Mouse (Mus musculus) hindbrain, embryonic 11.5 days (tissue): ENCODE results near the gene Rcsd1. TPM values are rescaled to one million over a fixed set of nuclear protein-coding genes. Genes with fewer than 3 reads are reported as not detected.

Experiments
- ATAC-seq: fragments of 200-750 bp; cut with Nextera tagmentation; 2 replicates; pipeline ENCODE4 v1.8.0; 2017; ENCODE audit warnings: mild to moderate bottlenecking, moderate TSS enrichment, moderate library complexity; ENCODE audit not compliant: low FRiP score
- DNase-seq: peaks from one replicate; pipeline ENCODE4 v3.0.0-alpha.2; 2015; ENCODE audit warnings: low spot score
- H3K27ac ChIP-seq: fragments of 300-500 bp; sonication (generic); 2 replicates; pipeline ENCODE4 v1.5.1; 2014; ENCODE audit warnings: mild to moderate bottlenecking, low read depth, low read length
- H3K27me3 ChIP-seq: fragments of 300-500 bp; sonication (generic); 2 replicates; pipeline ENCODE4 v1.6.1; 2014; ENCODE audit warnings: mild to moderate bottlenecking, low read length, moderate library complexity, mixed read lengths; ENCODE audit not compliant: control insufficient read depth, insufficient read depth
- H3K36me3 ChIP-seq: fragments of 300-500 bp; sonication (generic); 2 replicates; pipeline ENCODE4 v1.6.1; 2014; ENCODE audit warnings: mild to moderate bottlenecking, low read length, moderate library complexity, mixed read lengths; ENCODE audit not compliant: control insufficient read depth, insufficient read depth
- H3K4me1 ChIP-seq: fragments of 300-500 bp; sonication (generic); replicated peaks from 2 replicates; pipeline ENCODE4 v1.6.1; 2014; ENCODE audit warnings: low read length, mixed read lengths; ENCODE audit not compliant: control insufficient read depth, insufficient read depth
- H3K4me2 ChIP-seq: fragments of 300-500 bp; sonication (generic); replicated peaks from 2 replicates; pipeline ENCODE4 v1.6.1; 2014; ENCODE audit warnings: mild to moderate bottlenecking, low read depth, low read length
- H3K4me3 ChIP-seq: fragments of 300-500 bp; sonication (generic); 2 replicates; pipeline ENCODE4 v1.5.1; 2014; ENCODE audit warnings: low read depth, low read length
- H3K9ac ChIP-seq: fragments of 300-500 bp; sonication (generic); 2 replicates; pipeline ENCODE4 v1.6.1; 2014; ENCODE audit warnings: low read depth, low read length
- H3K9me3 ChIP-seq: fragments of 300-500 bp; sonication (generic); 2 replicates; pipeline ENCODE4 v1.6.1; 2016; ENCODE audit warnings: low read length; ENCODE audit not compliant: control insufficient read depth
- WGBS: fragments of 180-500 bp; shearing (Covaris S2); extraction: QIAGEN DNeasy Blood & Tissue Kit; methylation state at CpG from one replicate; pipeline ENCODE4 v1.1.7; 2014; 5-methylcytosine and 5-hydroxymethylcytosine counted together
- polyA plus RNA-seq: library from polyadenylated mRNA; unstranded; fragments of >200 nt; fragmentation: Nextera tagmentation; extraction: Ambion mirVana; gene quantifications from 2 replicates; pipeline ENCODE4 v1.2.1, GENCODE M21; 2014

Rcsd1 gene
- polyA plus RNA-seq, 1 experiment from 2014 or later: 8.5 TPM

DNA sequence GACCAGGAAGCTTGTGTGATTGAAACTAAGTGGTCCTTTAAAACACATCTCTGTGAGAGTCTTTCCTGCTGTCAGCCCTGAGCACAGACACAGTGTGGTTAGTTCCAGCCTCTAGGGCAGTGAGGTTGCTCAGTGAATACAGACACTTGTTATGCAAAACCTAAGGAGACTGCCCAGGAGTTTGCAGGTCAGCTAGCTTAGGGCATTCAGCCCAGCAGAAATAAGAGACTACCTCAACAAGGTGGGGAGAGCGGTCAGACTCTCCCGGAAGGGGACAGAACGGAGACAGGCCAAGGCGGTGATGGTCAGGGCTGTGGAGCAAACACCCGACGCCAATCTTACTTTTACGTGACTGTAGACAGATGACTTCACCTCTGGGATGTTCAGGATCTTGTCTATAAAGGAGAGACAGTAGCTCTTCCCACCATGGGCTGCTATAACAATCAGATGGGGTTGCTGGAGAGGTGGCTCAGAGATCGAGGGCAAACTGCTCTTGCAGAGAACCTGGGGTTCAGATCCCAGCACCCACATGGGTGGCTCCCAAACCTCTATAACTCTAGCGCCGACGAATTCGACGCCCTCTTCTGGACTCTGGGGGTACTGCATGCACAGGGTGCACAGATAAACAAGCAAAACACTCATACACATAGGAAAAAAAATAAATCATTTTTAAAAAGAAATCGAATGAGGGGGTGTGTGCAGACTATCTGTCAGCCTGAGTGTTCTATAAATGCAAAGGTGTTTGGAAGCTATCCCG, 30.5 kb downstream of the Rcsd1 start:
- 62% methylated on average over 15 of the region's 15 CpGs for WGBS
- no peak for ATAC-seq
- Histone ChIP-seq H3K27me3 (no peaks in the 10 kb centered on the region), H3K9me3 (no peaks in the 10 kb centered on the region), H3K4me2 (no peak overlapping the region), H3K27ac (no peak overlapping the region), H3K4me3 (no peak overlapping the region), H3K36me3 (no peaks in the 10 kb centered on the region), H3K4me1 (no peaks in the 10 kb centered on the region), H3K9ac (no peak overlapping the region)
- DNase-seq: no peak

DNA sequence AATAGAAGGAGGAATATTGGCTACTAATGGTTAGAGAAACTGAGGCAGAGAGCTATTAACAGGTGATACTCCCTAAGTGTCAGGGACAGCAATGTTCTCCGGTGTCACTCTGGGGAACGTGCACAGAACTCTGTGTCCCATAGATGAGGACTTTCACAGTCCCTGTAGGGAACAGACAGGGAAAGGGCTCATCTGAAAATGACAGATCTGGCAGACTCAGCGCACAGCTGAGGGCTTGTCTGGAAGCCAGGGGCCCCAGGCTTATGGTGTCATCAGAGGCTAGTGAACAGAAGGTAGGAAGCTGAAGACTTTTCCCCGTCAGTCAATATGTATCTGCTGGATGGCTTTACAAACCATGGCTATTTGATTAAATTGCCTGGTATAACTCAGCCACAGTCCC, 32.0 kb downstream of the Rcsd1 start:
- Histone ChIP-seq H3K27ac (no peak overlapping the region), H3K36me3 (no peaks in the 10 kb centered on the region), H3K27me3 (no peaks in the 10 kb centered on the region), H3K4me2 (no peak overlapping the region), H3K4me3 (no peak overlapping the region), H3K4me1 (no peaks in the 10 kb centered on the region), H3K9ac (no peak overlapping the region), H3K9me3 (no peaks in the 10 kb centered on the region)
- 74% methylated on average over 4 of the region's 4 CpGs for WGBS
- ATAC-seq: no peak
- no peak for DNase-seq

DNA sequence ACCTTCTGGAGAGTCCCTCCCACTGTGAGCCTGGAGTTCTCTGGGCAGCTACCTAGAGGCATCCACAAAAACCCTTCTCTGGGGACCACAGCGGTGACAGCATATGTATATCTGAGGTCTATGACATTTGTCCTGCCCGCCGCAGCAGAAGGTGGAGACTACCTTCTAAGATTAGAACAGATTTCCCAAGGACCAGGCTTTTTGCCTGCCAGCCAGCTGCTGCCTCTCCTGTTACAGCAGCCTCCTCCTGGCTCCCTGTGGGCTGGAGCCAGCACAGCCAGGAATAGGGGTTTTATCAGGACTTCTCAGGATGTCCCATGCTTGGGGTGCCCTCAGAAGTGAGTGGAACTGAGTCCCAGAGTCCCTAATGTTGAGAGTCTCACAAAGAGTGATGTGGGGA, 32.6 kb downstream of the Rcsd1 start:
- no peak overlapping the region for H3K4me2 ChIP-seq
- H3K9ac ChIP-seq: no peak overlapping the region
- no peaks in the 10 kb centered on the region for H3K9me3 ChIP-seq
- DNase-seq (no peak), ATAC-seq (no peak)
- H3K4me1 ChIP-seq: no peaks in the 10 kb centered on the region
- no peak overlapping the region for H3K4me3 ChIP-seq
- no peaks in the 10 kb centered on the region for H3K36me3 ChIP-seq
- 65% methylated on average over 3 of the region's 3 CpGs for WGBS
- no peaks in the 10 kb centered on the region for H3K27me3 ChIP-seq
- H3K27ac ChIP-seq: no peak overlapping the region

DNA sequence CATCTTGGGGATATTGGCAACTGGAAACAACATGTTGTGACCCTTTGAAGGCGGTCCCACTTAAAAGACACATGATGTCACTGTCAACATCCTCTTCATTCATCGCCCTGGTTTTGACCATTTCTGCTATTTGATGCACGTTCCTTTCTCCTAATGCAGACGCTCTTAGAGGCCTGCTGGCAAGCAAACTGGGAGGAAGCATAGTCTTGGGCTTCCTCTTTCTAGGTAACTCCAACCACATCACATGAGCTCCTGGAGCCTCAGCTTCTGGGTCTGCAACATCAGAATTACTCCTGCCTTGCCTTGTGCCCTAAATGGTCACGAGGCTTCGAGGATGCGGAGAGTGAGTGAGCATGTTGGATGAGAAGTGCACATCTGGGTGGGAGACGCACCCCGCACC, 34.4 kb downstream of the Rcsd1 start:
- Histone ChIP-seq H3K9me3 (no peaks in the 10 kb centered on the region), H3K36me3 (no peaks in the 10 kb centered on the region), H3K4me2 (no peak overlapping the region), H3K4me3 (no peak overlapping the region), H3K27ac (no peak overlapping the region), H3K9ac (no peak overlapping the region), H3K27me3 (no peaks in the 10 kb centered on the region), H3K4me1 (no peaks in the 10 kb centered on the region)
- WGBS: 89% methylated on average over 9 of the region's 9 CpGs
- DNase-seq (no peak), ATAC-seq (no peak)

DNA sequence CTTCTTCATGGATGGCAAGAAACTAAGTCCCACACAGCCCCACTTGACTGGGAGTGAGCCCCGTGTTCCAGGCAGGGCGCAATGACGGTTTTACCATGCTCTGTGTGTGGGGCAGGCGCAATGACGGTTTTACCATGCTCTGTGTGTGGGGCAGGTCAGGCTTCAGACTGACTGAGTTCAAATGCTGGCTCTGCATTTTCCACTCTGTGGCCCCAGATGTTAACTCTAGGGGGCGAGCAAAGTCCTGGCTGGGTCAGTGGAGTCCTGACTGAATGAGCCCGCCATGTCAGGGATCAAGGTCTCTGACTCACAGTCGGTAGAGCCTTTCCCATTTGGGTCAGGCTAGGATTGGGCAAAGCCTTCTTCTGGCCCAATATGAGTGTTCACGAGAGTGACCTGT, 37.2 kb downstream of the Rcsd1 start:
- Histone ChIP-seq H3K27me3 (no peaks in the 10 kb centered on the region), H3K4me1 (no peaks in the 10 kb centered on the region), H3K27ac (no peak overlapping the region), H3K9ac (no peak overlapping the region), H3K9me3 (no peaks in the 10 kb centered on the region), H3K36me3 (no peaks in the 10 kb centered on the region), H3K4me3 (no peak overlapping the region), H3K4me2 (no peak overlapping the region)
- WGBS: 73% methylated on average over 9 of the region's 9 CpGs
- no peak for DNase-seq
- no peak for ATAC-seq

DNA sequence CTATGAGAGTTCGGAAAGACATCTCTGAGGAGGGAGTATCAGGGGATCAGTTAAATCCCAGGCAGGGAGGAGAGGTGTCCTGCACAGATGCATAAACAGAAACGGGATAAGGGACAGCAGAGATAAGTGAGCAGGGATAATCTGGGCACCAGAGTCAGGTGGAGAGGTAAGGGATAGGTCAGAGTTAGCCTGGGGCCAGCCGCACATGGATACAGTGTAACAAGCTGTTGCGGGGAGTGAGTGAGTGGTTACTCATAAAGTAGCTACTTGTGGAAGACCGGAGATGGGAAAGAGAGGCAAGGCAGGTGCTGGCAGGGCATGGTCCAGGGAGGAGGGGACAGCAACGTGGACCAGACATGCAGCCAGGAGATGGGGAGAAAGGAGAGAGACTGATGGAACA, 39.5 kb downstream of the Rcsd1 start:
- Histone ChIP-seq H3K4me3 (no peak overlapping the region), H3K9me3 (no peaks in the 10 kb centered on the region), H3K36me3 (no peaks in the 10 kb centered on the region), H3K9ac (no peak overlapping the region), H3K4me2 (no peak overlapping the region), H3K4me1 (no peaks in the 10 kb centered on the region), H3K27ac (no peak overlapping the region), H3K27me3 (no peaks in the 10 kb centered on the region)
- 78% methylated on average over 6 of the region's 6 CpGs for WGBS
- no peak for DNase-seq
- no peak for ATAC-seq

DNA sequence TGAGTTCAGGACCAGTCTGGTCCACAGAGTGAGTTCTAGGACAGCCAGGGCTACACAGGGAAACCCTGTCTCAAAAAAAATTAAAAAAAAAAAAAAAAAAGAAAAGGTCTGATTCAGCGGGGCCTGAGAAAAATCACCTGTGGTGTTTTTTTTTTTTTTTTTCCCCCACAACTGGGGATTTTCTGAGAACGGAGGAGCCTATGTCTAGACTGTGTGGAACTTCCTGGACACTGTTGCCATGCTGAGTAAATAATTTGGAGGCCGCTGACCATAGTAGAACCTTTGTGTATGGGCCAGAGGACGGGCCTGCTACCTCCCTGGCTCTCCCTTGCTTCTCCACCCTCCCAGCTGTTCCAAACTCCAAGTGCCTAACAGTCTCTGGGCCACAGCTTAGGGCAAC, 40.7 kb downstream of the Rcsd1 start:
- H3K4me1 ChIP-seq: no peaks in the 10 kb centered on the region
- H3K9ac ChIP-seq: no peak overlapping the region
- WGBS: 77% methylated on average over 4 of the region's 4 CpGs
- H3K27me3 ChIP-seq: no peaks in the 10 kb centered on the region
- H3K36me3 ChIP-seq: no peaks in the 10 kb centered on the region
- DNase-seq: no peak
- H3K27ac ChIP-seq: no peak overlapping the region
- H3K9me3 ChIP-seq: no peaks in the 10 kb centered on the region
- no peak overlapping the region for H3K4me3 ChIP-seq
- ATAC-seq: no peak
- no peak overlapping the region for H3K4me2 ChIP-seq

DNA sequence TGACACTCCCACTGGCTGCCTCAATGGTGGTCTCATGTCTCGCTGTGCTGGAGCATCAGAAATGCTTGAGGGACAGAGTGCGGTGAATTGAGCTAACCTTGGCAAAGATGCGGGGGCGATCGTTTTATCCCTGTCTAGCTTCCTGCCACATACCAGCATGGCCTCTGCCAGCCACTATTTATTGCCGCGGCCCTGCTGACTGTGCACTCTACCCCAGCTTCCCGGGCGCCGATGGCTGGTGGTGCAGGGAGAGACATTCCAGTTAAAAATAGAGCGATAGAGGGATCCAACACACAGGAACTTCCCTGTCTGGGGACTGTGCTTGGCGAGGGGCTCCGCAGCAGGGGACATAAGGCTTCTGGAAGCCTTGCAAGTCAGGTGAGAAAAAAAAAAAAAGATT, 42.2 kb downstream of the Rcsd1 start:
- Histone ChIP-seq H3K9ac (no peak overlapping the region), H3K27me3 (no peaks in the 10 kb centered on the region), H3K27ac (no peak overlapping the region), H3K4me3 (no peak overlapping the region), H3K4me2 (no peak overlapping the region), H3K9me3 (no peaks in the 10 kb centered on the region), H3K4me1 (0 out of 2 replicates have a peak, but pooled peaks cover 3% of the 10 kb centered on the region), H3K36me3 (no peaks in the 10 kb centered on the region)
- DNase-seq (no peak), ATAC-seq (no peak)
- 56% methylated on average over 13 of the region's 13 CpGs for WGBS

DNA sequence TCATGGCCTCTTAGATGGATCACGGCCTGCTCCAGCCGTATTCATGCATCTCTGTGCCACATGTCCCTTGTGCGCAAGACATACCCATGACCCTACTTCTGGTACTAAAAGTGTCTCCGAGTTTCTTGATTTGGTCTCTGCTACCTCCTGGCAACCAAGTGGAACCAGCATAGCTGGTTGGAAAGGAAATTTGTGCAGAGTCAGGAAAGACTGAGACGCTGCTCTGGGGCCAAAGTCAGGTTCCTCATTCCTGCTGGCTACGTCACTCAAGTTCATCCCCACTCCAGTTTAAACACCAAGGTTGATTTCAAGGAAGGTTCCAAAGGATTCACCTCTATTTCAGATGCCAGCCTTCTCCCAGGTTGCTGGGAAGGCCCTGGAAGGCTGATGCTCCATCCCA, 42.6 kb downstream of the Rcsd1 start:
- Histone ChIP-seq H3K4me3 (no peak overlapping the region), H3K9ac (no peak overlapping the region), H3K27me3 (no peaks in the 10 kb centered on the region), H3K4me1 (0 out of 2 replicates have a peak, but pooled peaks cover 3% of the 10 kb centered on the region), H3K27ac (no peak overlapping the region), H3K4me2 (no peak overlapping the region), H3K36me3 (no peaks in the 10 kb centered on the region), H3K9me3 (no peaks in the 10 kb centered on the region)
- WGBS: 90% methylated on average over 6 of the region's 6 CpGs
- no peak for DNase-seq
- no peak for ATAC-seq
